Mouse (Mus musculus) kidney, postnatal 0 days (tissue): ENCODE results near the gene Arpp21. TPM values are rescaled to one million over a fixed set of nuclear protein-coding genes. Genes with fewer than 3 reads are reported as not detected.

Source experiments
- ATAC-seq: fragments of 200-750 bp; cut with Nextera tagmentation; replicated peaks from 2 replicates; pipeline ENCODE4 v1.8.0; 2017; ENCODE audit warnings: low read depth, moderate number of reproducible peaks, moderate TSS enrichment, moderate library complexity; ENCODE audit not compliant: low FRiP score
- DNase-seq: peaks from one replicate; pipeline ENCODE4 v3.0.0-alpha.2; 2016; ENCODE audit warnings: low spot score
- H3K27ac ChIP-seq: fragments of 300-500 bp; sonication (generic); 2 replicates; pipeline ENCODE4 v1.5.1; 2014; ENCODE audit warnings: mild to moderate bottlenecking
- H3K27me3 ChIP-seq: fragments of 300-500 bp; sonication (generic); 2 replicates; pipeline ENCODE4 v1.6.1; 2014; ENCODE audit warnings: low read length, mixed read lengths; ENCODE audit not compliant: insufficient read depth
- H3K36me3 ChIP-seq: fragments of 300-500 bp; sonication (generic); 2 replicates; pipeline ENCODE4 v1.6.1; 2014; ENCODE audit warnings: low read length, mixed read lengths; ENCODE audit not compliant: insufficient read depth
- H3K4me1 ChIP-seq: fragments of 300-500 bp; sonication (generic); replicated peaks from 2 replicates; pipeline ENCODE4 v1.6.1; 2014; ENCODE audit warnings: antibody characterized with exemption, low read length, mixed read lengths; ENCODE audit not compliant: insufficient read depth
- H3K4me2 ChIP-seq: fragments of 300-500 bp; sonication (generic); 2 replicates; pipeline ENCODE4 v1.6.1; 2014; ENCODE audit warnings: mild to moderate bottlenecking, low read length, moderate library complexity, mixed read lengths
- H3K4me3 ChIP-seq: fragments of 300-500 bp; sonication (generic); replicated peaks from 2 replicates; pipeline ENCODE4 v1.5.1; 2014; ENCODE audit warnings: low read depth, low read length
- H3K9ac ChIP-seq: fragments of 300-500 bp; sonication (generic); 2 replicates; pipeline ENCODE4 v1.6.1; 2014; ENCODE audit warnings: low read depth, low read length
- H3K9me3 ChIP-seq: fragments of 300-500 bp; sonication (generic); replicated peaks from 2 replicates; pipeline ENCODE4 v1.6.1; 2016; ENCODE audit warnings: low read length, inconsistent platforms, mixed read lengths
- CTCF ChIP-seq: IDR thresholded peaks from 2 replicates; pipeline ENCODE4 v1.5.1; 2016; ENCODE audit warnings: antibody characterized with exemption, low read depth, mild to moderate bottlenecking, moderate library complexity
- WGBS: fragments of 180-500 bp; shearing (Covaris S2); extraction: QIAGEN DNeasy Blood & Tissue Kit; methylation state at CpG from one replicate; pipeline ENCODE4 v1.1.7; 2014; 5-methylcytosine and 5-hydroxymethylcytosine counted together
- polyA plus RNA-seq: library from polyadenylated mRNA; unstranded; fragments of >200 nt; fragmentation: Nextera tagmentation; extraction: Ambion mirVana; gene quantifications from 2 replicates; pipeline ENCODE4 v1.2.1, GENCODE M21; 2015

The Arpp21 gene
- polyA plus RNA-seq, 1 experiment from 2014 or later, result 0.63 TPM

- no peak for DNase-seq
- Histone ChIP-seq H3K27ac (no peak overlapping the region), H3K27me3 (no peaks in the 10 kb centered on the region), H3K9me3 (no peaks in the 10 kb centered on the region), H3K9ac (no peak overlapping the region), H3K4me3 (no peak overlapping the region), H3K36me3 (no peaks in the 10 kb centered on the region), H3K4me1 (no peaks in the 10 kb centered on the region), H3K4me2 (no peak overlapping the region)
- 20% methylated on average over 14 of the region's 14 CpGs for WGBS
- no peak for ATAC-seq
- TF ChIP-seq CTCF, result no peak
Observed at GRCm38 (mm10) chr9:112186336-112187305, 49.1 kb downstream of the Arpp21 start.

GRCm38 (mm10) chr9:112185746-112186145 lies 50.0 kb downstream of the Arpp21 start:
- H3K9ac ChIP-seq, result no peak overlapping the region
- no peaks in the 10 kb centered on the region for H3K4me1 ChIP-seq
- H3K27me3 ChIP-seq, result no peaks in the 10 kb centered on the region
- H3K36me3 ChIP-seq, result no peaks in the 10 kb centered on the region
- no peak overlapping the region for H3K27ac ChIP-seq
- H3K4me3 ChIP-seq, result no peak overlapping the region
- WGBS, result 70% methylated on average over 10 of the region's 10 CpGs
- no peak for TF ChIP-seq CTCF
- H3K4me2 ChIP-seq, result no peak overlapping the region
- no peaks in the 10 kb centered on the region for H3K9me3 ChIP-seq
- no peak for ATAC-seq
- DNase-seq, result no peak

- Histone ChIP-seq H3K27me3 (no peaks in the 10 kb centered on the region), H3K27ac (no peak overlapping the region), H3K4me3 (no peak overlapping the region), H3K36me3 (no peaks in the 10 kb centered on the region), H3K4me1 (no peaks in the 10 kb centered on the region), H3K4me2 (no peak overlapping the region), H3K9ac (no peak overlapping the region), H3K9me3 (no peaks in the 10 kb centered on the region)
- TF ChIP-seq CTCF, result no peak
- 48% methylated on average over 3 of the region's 3 CpGs for WGBS
- no peak for DNase-seq
- no peak for ATAC-seq
Observed at GRCm38 (mm10) chr9:112182738-112183137, 53.0 kb downstream of the Arpp21 start.

- Histone ChIP-seq H3K27me3 (no peaks in the 10 kb centered on the region), H3K27ac (no peak overlapping the region), H3K4me1 (0 out of 2 replicates have a peak, but pooled peaks cover 3% of the 10 kb centered on the region), H3K4me2 (no peak overlapping the region), H3K4me3 (no peak overlapping the region), H3K9ac (no peak overlapping the region), H3K9me3 (no peaks in the 10 kb centered on the region), H3K36me3 (no peaks in the 10 kb centered on the region)
- no peak for DNase-seq
- 71% methylated on average over 4 of the region's 4 CpGs for WGBS
- ATAC-seq, result no peak
- TF ChIP-seq CTCF, result no peak
Observed at GRCm38 (mm10) chr9:112180006-112180405, 55.7 kb downstream of the Arpp21 start.

- WGBS, result 57% methylated on average over 5 of the region's 5 CpGs
Observed at GRCm38 (mm10) chr9:112178438-112178837, 57.3 kb downstream of the Arpp21 start.

GRCm38 (mm10) chr9:112177569-112177968 lies 58.2 kb downstream of the Arpp21 start:
- H3K27ac ChIP-seq, result no peak overlapping the region
- ATAC-seq (no peak), DNase-seq (no peak)
- 69% methylated on average over 2 of the region's 2 CpGs for WGBS
- no peaks in the 10 kb centered on the region for H3K9me3 ChIP-seq
- no peak overlapping the region for H3K9ac ChIP-seq
- no peaks in the 10 kb centered on the region for H3K27me3 ChIP-seq
- H3K36me3 ChIP-seq, result no peaks in the 10 kb centered on the region
- H3K4me1 ChIP-seq, result 0 out of 2 replicates have a peak, but pooled peaks cover 3% of the 10 kb centered on the region
- no peak overlapping the region for H3K4me2 ChIP-seq
- H3K4me3 ChIP-seq, result no peak overlapping the region
- no peak for TF ChIP-seq CTCF

More at GRCm38 (mm10) chr9:112178438-112178837, 57.3 kb downstream of the Arpp21 start:
- Histone ChIP-seq H3K4me3 (no peak overlapping the region), H3K9ac (no peak overlapping the region), H3K4me1 (0 out of 2 replicates have a peak, but pooled peaks cover 3% of the 10 kb centered on the region), H3K27ac (no peak overlapping the region), H3K4me2 (no peak overlapping the region), H3K9me3 (no peaks in the 10 kb centered on the region), H3K27me3 (no peaks in the 10 kb centered on the region), H3K36me3 (no peaks in the 10 kb centered on the region)
- no peak for ATAC-seq
- DNase-seq, result no peak
- no peak for TF ChIP-seq CTCF
